Mouse (Mus musculus) frontal cortex, adult (tissue): ENCODE results near the gene Sema3f.

ENCODE experiments used
- ATAC-seq: cut with Nextera tagmentation; 2 replicates; pipeline ENCODE4 v1.9.2; 2017; ENCODE audit warnings: mild to moderate bottlenecking, moderate library complexity, mixed read lengths; ENCODE audit not compliant: low TSS enrichment

Sema3f gene

DNA sequence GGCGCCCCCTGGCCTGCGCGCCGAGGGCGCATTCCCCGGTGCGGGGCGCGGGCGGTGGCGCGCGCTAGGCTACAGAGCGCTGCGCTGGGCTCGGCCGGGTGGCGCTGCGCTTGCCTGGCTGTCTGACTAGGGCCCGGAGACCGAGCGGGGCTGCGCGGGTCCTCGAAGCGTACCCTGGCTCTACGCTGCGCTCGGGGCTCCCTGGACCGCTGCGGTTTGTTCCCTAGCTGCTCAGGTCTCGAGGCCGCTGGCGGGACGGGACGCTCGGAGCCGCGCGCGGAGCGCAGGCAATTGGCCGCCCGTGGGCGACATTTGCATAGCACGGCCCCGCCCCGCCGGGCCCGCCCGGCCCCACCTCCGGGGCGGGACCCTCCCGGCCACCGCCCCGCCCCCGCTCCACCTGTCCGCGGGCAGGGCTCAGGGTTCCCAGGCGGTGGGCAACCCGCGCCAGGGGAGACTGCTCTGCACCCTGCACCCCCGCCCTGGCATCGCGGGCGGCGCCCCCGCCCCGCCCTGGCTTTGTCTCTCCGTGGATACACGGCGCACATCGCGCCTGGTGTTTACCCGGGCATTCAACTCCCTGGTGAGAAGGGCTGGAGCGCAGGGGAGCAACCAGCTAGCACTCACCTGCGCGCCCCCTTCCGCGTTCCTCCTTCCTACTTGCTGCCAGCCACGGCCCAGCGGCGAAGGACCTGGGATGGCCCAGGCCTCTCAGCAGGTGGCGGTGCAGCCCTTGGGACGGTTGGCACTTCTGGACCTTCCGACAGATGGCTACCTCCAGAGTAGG, at the start of gene Sema3f:
TSS of gene Sema3f (minus strand) at position 779 of the 787 bp plus-strand sequence.
- peak; percentile 46 for ATAC-seq

DNA sequence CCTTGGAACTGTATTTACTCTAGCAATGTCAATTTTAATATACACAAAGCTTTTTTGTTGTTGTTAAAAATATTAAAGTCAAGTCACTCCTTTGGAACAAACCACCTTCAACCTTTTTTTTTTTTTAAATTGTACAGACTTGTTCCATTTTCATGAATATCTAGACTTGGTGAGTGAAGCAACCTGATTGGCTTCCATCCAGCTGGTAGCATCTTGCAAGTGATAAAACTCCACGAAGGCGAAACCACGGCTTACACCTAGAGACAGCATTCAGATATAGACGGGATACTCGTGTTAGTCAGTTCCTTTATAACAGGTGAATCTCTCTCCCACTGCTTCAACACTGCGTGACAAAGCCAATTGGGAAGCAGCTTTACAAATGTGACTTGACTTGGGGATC, 49.3 kb upstream of the Sema3f start:
- ATAC-seq: no peak

DNA sequence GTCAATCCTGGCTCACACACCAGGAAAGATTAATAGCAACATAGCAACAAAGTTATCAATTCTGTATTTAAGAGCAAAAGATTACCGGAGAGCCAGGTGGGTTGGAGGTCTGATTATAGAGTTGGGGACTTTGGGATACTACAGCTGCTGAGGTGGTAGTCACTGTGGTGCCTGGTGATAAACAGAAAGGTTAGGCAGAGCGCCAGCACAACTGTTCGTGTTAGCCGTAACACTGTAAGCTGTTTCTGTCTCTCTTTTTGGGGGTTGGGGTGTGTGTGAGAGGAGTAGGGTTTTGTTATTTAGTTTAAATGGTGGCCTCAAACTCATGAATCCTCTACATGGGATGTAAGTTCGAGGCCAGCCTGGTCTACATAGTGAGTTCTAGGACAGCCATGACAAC, 40.1 kb upstream of the Sema3f start:
- ATAC-seq: no peak

DNA sequence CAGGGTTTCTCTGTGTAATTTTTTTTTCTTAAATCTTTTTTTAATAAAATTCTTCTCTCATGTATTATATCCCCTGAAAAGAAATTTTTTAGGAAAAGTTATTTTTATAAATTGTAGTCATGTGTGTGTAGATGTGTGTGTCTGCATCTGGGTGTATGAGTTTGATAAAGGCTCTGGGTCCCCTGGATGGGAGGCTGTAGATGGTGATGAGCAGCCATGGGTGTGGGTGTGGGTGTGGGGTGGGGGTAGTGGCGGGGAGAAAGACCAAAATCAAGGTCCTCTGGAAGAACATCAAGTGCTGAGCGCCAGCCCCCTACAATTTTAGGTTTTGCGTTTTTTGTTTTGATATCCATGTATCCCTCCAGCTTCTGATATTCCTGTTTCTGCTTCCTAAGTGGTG, 37.8 kb upstream of the Sema3f start:
- no peak for ATAC-seq

DNA sequence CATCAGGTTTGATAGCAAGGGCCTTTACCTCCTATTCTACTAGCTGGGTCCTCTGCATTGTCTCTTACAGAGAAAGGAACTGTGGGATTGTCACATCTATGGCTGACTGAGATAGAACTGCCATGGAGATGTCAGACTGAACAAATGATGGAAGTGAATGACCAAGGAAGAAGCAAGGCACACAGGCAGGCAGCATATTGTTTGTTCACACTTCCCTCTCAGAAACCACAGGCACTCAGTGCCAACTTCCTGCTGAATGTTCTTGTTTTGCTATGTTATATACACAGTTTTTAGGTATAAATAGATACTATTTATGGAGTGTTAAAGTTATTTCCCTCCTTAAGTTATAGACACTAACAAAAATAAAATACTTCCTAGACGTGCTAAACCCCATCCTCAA, 37.0 kb upstream of the Sema3f start:
- no peak for ATAC-seq

DNA sequence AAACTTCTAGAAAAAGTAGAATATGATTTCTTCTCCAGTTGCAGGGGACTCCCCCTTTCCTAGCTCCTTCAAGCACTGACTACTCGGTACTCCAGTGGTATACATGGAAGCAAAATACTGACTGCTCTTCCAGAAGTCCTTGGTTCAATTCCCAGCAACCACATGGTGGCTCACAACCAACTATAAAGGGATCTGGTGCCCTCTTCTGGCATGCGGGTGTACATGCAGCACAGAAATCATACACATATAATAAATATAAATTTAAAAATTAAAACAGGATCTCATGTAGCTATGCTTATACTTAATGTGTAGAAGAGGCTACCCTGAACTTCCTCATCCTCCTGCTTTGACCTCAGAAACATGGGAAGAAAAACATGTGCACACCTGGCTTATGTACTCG, 36.4 kb upstream of the Sema3f start:
- ATAC-seq: no peak

DNA sequence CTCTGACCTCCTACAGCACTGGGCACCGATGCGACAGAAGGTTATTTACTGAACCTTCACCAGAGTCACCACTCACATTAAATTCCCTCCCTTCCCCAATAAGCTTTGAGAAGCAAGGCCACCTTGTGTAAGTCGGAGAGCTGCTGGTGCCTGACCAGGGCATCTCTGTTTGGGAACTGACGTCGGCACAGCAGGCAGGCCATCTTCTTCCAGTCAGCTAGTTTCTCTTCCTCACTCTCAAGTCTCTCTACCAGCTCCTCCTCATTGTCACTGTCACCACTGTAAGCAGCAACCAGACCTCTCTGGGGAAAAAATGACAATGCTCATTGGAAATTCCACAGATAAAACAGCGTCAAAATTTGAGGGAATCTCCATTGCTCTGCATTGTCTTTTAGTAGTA, 33.8 kb upstream of the Sema3f start:
- no peak for ATAC-seq

DNA sequence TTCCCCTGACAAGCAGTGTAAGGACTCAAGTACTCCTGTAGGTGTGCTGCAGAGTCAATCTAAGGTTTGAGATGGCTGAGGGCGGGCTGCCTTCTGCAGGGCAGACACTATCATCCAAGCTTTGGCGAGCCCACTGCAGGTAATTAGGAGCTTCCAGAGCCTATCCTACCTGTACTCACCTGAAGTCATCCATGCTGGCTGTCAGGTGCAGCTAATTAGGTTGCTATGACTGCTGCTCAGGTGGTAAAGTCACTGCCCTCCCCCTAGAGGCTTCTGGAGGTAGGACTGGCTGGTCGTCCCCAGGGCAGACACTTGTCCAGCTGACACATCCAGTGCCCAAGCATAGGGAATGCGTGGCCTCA, 28.5 kb upstream of the Sema3f start:
- ATAC-seq: peak; percentile 27; the same call in 1 of the 2 replicates

DNA sequence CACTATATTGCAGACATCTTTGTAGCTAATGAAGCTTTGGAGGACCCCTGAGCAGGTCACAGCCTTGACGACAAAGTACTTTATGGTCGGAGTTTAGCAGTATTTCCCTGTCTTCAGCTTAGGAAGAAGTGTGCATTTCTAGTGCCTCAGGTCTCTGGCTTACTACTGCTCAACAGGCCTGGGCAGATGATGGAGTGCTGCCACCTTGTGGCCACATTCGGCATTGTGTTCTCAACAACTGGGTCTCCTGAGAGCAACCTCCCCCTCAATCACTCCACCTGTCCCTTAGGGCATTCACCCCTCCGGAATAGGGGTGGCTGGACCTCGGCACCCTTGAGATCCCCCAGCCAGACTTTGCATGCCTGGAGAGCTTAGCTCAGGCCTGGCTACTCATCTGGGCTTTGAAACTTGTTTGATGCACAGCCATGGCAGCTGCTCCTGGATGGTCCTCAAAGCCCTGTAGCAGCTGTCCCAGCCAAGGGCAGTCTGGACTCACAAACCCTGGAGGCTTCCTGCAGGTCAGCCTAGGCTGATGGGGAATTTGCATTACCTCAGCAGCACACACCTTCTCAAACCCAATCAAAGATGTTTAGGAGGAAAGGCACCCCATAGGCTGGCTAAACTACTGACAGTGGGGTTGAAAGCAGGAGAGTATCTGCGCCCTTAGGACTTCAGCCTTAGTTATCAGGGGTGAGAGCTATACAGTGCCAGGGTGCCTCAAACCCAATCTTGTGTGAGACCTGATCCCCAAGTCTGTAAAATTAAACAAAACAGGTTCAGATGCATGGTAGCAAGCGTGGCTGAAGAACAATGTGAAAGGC, 28.0 kb upstream of the Sema3f start:
- ATAC-seq: peak; percentile 74

DNA sequence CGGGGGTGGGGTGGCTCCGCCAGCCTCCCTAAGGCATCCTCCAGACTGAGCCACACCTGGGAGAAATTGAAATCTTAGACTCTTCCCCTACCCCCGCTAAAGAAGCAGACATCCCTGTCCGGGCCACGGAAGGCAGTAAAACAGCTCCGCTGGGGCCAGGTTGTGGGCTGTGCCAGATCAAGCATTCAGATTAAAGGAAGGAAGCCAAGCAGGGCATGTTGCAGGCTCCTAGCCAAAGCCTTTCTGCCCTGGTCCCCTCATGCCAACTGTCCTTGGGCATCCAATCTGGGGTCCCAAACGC, 25.9 kb upstream of the Sema3f start:
- no peak for ATAC-seq

DNA sequence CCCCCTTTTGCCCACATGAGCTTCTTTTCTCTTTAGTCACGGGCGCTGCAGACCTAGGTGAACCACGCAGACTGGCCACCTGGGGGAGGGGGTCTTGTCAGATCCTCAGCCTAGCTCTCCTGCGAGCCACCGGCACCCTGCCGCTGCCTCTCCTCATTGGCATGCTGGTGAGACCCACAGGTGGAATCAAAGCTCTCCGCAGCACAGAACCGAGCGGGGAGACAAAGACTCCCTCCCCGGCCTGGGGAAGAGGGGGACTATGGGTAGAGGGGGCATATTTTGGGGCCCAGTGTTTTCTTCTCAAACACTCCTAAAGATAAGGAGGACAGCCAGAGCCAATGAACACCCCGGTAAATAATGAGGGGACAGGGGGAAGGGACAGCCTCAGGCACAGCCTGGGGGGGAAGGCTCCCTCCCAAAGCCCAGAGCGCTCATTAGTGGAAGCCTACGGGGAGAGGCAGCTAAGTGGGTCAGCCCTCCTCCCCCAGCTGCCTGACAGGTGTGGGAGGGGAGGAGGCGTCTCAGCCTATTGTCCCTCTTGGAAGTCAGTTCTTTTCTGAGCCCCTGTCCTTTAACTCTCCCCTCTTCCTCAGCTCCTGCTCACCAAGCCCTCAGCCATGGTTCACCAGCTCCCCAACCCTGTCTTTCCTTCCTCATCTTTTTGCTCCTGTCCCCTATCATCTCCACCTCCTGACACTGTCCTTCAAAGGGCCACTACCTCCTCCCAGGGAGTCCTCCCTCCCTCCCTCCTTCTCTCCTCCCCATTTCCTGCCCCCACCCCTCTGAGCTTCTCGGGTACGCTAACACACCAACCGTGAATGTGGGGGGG, 25.3 kb upstream of the Sema3f start:
- ATAC-seq: no peak

DNA sequence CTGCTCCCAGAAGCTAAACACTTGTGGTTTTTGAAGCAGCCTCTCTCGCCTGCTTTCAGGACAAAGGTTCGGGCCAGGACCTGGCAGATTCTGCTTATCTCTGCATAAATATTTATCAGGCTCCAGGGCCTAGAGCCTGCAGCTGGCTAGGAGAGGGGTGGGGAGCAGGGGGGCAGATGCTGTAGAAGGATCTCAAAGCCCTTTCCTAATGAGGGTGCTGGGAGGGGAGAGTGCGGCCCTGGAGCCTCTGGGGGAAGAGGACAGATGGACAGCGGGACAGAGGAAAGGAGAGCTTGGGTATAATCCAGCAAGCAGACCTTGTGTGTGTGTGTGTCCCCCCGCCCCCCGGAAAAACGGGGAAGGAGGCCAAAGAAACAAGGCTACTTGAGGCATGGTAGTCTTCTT, 24.3 kb upstream of the Sema3f start:
- ATAC-seq: no peak

DNA sequence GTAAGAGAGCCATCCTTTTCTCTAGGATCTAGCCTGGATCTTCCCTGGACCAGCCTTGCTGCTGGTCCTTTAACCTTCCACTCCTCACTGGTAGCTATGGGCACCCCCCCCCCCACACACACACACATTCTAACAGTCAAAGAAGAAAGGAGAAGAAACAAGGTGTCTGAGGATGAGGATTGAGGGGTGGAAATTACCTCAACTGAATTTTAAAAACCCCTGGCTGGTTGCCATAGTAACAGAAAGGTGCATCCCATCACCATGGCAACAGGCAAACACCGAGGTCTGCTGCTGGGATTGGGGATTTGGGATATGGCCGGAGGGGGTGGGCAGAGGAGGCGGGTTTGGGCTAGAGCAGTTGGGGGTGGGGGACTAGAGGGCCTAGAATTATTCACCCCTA, 19.4 kb upstream of the Sema3f start:
- no peak for ATAC-seq

DNA sequence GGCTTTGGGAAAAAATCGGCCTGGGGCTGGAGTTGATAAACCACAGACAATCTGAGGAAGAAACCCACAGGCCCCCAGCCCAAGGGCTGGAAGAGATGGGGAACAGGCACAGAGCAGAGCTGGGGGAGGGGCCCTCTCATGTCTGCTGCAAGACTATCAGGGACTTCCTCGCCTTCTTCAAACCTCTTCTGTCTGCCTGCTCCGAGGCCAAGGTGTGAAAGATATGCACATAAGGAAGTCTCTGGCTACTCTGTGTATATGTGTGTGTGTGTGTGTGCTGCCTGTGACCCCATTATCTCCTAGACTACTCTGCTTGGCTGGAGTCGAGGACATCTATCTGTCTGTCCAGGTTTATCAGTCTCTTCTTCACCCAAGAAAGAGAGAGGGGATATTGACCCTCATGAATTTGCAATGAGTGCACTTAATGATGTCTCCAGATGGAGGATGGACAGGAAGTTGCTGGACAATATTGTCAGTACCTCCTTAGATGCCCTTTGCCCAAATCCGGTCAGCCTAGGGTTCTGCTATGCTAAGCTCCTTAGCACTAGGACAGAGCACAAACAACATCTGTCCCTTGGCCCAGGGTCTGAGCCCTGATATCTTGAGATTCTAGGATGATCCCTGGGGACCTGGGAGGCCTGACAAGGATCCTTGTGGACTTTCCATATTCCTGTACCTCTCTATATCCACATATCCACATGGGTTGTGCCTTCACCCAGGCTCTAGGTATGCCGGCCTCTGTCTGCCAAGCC, 18.8 kb upstream of the Sema3f start:
- no peak for ATAC-seq

DNA sequence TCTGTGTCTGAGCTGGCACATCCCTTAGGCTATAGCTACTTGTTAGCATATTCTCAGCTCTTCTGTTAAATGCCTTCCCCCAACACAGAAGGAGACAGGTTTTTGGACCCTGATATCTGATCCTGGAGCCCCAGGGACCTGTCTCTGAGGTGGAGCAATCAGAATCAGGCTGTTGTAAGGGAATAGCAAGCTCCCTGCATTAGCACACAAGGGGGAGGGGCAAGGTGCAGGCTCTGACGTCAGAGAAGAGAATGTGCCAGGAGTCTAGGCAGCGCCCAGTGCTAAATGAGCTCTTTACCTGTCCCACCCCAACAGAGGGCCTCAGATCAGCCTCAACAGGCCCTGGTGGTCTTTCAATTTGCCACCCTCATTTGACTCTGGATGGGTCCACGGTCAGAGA, 16.8 kb upstream of the Sema3f start:
- no peak for ATAC-seq

DNA sequence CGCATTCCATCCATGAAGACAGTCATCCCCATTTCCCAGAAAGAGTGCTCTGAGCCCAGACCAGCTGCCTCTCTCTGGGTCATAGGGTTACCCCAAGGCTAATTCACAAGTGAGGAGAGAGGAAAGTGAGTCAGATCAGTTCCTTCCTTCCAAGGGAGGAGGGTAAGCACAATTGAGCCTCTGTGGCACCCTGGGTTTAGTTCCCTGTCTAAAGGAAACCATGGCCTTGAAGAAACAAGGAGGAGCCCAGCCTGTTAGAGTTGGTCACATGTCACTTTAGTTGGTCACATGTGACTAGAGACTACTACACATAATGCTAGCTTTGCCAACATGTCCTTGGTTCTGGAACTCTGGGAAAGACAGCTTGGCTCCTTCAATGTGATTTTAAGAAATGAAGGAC, 14.5 kb upstream of the Sema3f start:
- no peak for ATAC-seq

DNA sequence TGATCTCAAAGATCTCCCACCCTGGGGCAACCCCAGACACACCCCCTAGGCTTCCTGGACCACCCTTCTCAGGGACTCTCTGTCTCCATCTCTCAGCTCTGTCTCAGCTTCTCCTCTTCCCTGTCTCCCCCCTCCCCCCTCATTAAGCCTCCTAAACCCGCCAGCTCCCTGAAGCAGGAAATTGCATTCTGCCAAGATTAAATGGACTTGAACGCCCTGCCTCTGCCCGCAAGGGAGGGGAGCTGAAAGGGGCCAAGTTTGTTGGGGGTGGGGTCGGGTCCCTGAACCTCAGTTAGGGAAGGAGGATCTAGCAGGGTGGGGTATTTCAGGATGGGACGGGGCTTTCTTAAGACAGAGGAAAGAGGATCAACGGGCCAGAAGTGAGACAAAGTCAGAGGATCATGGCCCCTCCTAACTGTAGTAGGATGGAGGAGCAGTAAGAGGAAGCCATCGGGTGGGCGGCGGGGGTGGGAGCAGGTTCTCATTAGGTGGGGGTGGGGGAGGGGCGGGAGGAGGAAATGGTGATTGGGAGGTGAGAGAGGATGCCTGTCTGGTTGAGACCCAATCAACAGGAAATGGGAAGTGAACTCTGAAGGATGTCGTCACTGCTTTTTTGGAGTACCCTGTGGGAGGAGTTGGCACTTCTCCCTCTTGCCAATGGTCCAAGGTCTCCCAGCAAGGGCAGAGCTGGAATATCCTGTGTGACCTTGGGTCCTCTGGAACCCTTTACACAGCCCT, 13.7 kb upstream of the Sema3f start:
- ATAC-seq: no peak

DNA sequence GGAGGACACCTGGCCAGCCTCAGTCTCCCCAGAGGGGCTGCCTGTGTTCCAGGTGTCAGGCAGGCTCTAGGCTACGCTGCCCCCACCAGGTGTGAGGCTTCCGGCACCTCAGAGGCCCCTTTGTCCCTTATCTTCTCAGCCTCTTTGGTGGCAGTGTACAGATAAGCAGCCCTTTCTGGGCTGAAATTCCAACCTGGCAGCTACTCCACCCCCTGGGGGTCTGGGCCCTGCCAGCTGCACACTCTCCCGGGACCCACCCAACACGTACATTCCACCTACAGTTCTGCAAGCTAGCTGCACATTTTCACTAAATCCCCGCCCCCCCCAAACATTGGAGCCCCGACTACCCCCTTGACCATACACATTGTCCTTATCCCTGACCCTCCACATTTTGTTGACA, 13.0 kb upstream of the Sema3f start:
- ATAC-seq: no peak

DNA sequence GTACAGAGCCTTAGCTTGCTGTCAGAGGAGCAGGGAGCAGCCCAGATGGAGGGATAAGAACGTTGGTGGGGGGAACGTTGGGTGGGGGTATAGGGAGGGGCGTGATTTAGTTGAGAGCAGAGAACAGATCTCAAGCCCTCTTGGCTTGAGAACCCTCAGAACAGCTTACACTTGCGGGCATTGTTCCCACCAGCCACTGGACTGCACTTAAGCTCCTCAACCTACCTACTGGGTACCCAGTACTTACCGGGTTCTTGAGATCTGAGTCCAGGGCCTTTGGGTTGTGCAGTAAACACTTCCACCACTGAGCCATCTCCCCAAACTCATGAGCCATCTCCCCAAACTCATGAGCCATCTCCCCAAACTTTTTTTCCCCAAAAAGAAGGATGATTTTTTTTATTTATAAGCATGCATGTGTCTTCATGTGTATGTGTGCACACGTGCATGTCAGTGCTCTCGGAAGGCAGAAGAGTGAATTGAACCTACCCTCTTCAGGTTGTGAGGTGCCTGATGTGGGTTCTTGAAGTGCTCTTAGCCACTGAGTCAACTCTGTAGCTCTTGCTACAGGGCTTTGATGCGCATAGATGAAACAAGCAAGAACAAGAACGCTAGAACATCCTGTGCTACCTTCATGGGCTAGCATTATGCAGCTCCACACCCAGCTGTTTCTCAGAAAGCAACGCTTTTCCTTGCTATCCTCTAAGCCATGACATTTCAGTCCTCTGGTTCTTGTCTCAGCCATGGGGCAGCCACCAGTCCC, 8.7 kb upstream of the Sema3f start:
- ATAC-seq: no peak

DNA sequence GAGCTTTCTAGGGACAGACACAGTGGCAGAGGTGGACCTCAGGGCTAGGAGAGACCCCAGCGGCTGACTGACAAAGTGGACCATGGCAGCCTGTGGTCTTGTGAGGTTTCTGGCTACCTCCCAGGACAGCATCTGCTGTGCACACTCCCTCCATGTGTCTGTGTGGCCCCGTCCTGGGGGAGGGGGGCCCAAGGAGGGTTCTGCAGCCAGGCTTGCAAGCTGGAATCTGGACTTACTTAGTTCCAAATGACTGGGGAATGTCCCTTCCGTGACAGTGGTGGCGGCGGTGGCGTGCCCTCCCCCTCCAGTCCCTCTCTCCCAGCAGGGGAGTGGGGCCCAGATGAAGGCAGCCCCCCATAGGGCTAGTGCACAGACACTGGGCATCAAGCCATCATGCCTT, 6.7 kb upstream of the Sema3f start:
- no peak for ATAC-seq

DNA sequence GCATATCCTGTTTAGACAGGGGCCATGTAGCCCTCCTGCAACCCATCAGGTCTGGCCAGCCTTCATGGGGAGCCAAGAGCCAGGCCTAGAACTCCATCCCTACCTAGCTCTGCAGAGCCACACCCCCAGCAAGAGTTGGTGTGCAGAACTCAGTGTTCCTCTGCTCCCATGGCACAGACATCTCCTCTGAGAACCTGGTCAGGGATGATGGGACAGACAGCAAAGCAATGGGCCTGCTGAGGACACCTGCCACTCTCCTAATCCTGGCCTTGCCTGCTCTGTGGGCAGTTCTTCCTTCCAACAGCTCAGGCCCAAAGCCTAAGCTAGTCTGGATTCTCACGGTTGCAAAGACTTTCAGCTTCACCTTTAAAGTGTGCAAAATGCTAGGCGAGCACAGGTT, 5.4 kb upstream of the Sema3f start:
- no peak for ATAC-seq
